Mouse (Mus musculus) megakaryocyte, embryonic 14.5 days (primary cell): Measurements from ENCODE around the gene Susd4.

Source experiments
- FLI1 ChIP-seq: IDR thresholded peaks from 2 replicates; pipeline ENCODE4 v1.6.1; 2012; ENCODE audit warnings: low read length, inconsistent platforms, mixed read lengths
- GATA1 ChIP-seq: IDR thresholded peaks from 3 replicates; pipeline ENCODE4 v1.6.1; 2012; ENCODE audit warnings: mixed read lengths, low read length, inconsistent platforms, borderline replicate concordance

- TF ChIP-seq GATA1 (no peak), FLI1 (no peak)
These were observed 59.1 kb downstream of the Susd4 start for GRCm38 (mm10) chr1:182822729-182823128.
